Mouse (Mus musculus) telencephalon, adult 2 months (tissue): ENCODE measurements around the gene Fcho2.

Experiments
- DNase-seq: peaks from one replicate; pipeline ENCODE4 v3.0.0-alpha.2; 2011; ENCODE audit warnings: low read depth, low spot score

The Fcho2 gene

DNA sequence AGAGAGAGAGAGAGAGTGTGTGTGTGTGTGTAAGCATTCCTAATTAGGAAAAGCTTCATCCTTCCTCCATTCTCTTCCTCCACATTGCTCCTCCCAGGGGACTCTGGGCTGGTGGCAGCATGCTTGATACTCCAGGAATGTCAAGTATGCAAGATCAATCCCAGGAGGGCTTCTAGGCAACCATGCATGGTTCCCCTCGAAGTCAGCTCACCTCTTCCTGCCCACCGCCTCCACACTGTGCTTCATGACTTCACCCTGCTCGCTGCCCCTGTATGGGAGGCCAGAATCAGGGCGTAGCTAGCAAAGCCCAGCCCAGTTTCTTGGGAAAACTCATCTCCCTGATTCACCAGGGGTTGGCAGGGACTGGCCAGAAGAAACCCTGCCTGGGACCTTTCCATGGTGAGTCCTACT, 135.6 kb downstream of the Fcho2 start:
- no peak for DNase-seq

- no peak for DNase-seq
Observed at GRCm38 (mm10) chr13:98679230-98679629, 136.0 kb downstream of the Fcho2 start.

GRCm38 (mm10) chr13:98673922-98674321, 141.3 kb downstream of the Fcho2 start:
- DNase-seq = no peak
